Mouse (Mus musculus): ENCODE results near the gene Myh7. TPM values are rescaled to one million over a fixed set of nuclear protein-coding genes. Genes with fewer than 3 reads are reported as not detected.

The Myh7 gene
- polyA plus RNA-seq, 1 experiment from 2014 or later = 7.6 TPM

GRCm38 (mm10) chr14:54936831-54937160 lies 57.6 kb downstream of the Myh7 start:
- Histone ChIP-seq H3K4me1 (replicated peaks) (peaks cover 25% of the 10 kb centered on the region), H3K4me3 (0 out of 2 replicates have a peak overlapping the region, but pooled peaks have one; percentile 12), H3K9ac (peak overlapping the region; percentile 58), H3K27ac (replicated peaks) (peak overlapping the region; percentile 74), H3K36me3 (no peaks in the 10 kb centered on the region), H3K9me3 (no peaks in the 10 kb centered on the region), H3K27me3 (no peaks in the 10 kb centered on the region), H3K4me2 (peak overlapping the region; percentile 32)
- no peak for ATAC-seq (ENCODE audit: low read depth)
- 69% methylated on average over 6 of the region's 6 CpGs for WGBS

DNA sequence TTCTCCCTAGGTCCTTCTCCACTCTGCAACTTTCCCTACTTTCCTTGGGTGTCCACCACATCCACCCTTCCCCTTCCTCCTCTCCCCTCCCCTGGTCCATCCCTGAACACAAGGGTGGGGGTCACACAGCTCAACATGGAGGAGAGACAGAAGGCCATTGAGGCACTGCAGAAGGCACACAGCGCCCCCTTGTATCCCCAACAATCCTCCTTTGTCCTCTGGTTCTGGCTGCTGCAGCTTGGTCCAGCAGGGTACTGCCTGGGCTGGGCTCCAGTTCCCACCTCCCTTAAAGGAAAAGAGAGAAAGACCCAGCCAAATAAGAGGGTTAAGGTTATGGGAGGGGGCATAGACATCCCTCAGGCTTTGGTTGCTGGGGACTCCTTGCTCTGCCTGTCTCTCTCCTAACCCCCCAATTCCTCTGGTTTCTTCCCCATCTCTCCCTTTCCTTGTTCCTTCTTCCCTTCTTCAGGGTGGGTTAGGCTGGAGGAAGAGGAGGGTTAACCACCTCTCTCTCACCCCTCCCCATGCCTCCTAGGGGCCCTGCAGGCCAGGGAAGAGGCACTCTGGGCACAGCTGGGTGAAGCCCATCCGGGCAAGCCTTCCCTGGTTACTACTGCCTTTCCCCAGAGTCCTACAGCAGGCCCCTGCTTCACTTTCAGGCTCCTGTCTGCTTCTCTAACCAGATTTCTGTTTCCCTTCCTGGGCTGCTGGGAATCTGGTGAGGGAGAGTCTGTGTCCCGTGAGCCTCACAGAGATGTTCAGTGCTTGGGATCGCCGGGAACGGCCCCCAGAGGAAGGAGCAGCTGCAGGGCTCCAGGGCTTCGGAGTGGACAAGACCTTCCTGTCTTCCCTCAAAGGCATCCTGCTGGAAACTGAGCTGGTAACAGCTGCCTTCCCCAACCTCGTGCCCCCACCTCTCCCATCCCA lies 58.3 kb downstream of the Myh7 start, which contains the start of gene Cmtm5:
TSS of gene Cmtm5 (plus strand) at position 358 of the 927 bp plus-strand sequence.
- Histone ChIP-seq H3K9me3 (no peaks in the 10 kb centered on the region), H3K4me3 (0 out of 2 replicates have a peak within 1 kb of the TSS, but pooled peaks have one; percentile 12), H3K9ac (peak within 1 kb of the TSS; percentile 58), H3K27me3 (no peaks in the 10 kb centered on the region), H3K4me2 (peak within 1 kb of the TSS; percentile 32), H3K27ac (replicated peaks) (peak within 1 kb of the TSS; percentile 74), H3K36me3 (no peaks in the 10 kb centered on the region), H3K4me1 (replicated peaks) (peaks cover 25% of the 10 kb centered on the region)
- WGBS = 32% methylated on average over 8 of the region's 8 CpGs
- ATAC-seq (ENCODE audit: low read depth) = peak; percentile 58

GRCm38 (mm10) chr14:54932645-54933150 lies 61.7 kb downstream of the Myh7 start, which contains the start of gene Il25:
Gene Il25 (plus strand): TSS chr14:54932695.
- Histone ChIP-seq H3K27me3 (peaks cover 3% of the 10 kb centered on the region), H3K4me2 (peak within 1 kb of the TSS; percentile 22), H3K27ac (replicated peaks) (0 out of 2 replicates have a peak within 1 kb of the TSS, but pooled peaks have one; percentile 42), H3K4me3 (0 out of 2 replicates have a peak within 1 kb of the TSS, but pooled peaks have one; percentile 10), H3K36me3 (no peaks in the 10 kb centered on the region), H3K9me3 (no peaks in the 10 kb centered on the region), H3K4me1 (replicated peaks) (peaks cover 34% of the 10 kb centered on the region), H3K9ac (no peak within 1 kb of the TSS)
- 25% methylated on average over 6 of the region's 6 CpGs for WGBS
- ATAC-seq (ENCODE audit: low read depth) = no peak

GRCm38 (mm10) chr14:54930431-54930830 lies 64.0 kb downstream of the Myh7 start:
- H3K27me3 ChIP-seq = peaks cover 3% of the 10 kb centered on the region
- peaks cover 39% of the 10 kb centered on the region for H3K4me1 ChIP-seq (replicated peaks)
- H3K9ac ChIP-seq = no peak overlapping the region
- no peak overlapping the region for H3K27ac ChIP-seq (replicated peaks)
- 14% methylated on average over 2 of the region's 2 CpGs for WGBS
- H3K4me3 ChIP-seq = no peak overlapping the region
- no peak for ATAC-seq (ENCODE audit: low read depth)
- H3K4me2 ChIP-seq = no peak overlapping the region
- no peaks in the 10 kb centered on the region for H3K36me3 ChIP-seq
- no peaks in the 10 kb centered on the region for H3K9me3 ChIP-seq

DNA sequence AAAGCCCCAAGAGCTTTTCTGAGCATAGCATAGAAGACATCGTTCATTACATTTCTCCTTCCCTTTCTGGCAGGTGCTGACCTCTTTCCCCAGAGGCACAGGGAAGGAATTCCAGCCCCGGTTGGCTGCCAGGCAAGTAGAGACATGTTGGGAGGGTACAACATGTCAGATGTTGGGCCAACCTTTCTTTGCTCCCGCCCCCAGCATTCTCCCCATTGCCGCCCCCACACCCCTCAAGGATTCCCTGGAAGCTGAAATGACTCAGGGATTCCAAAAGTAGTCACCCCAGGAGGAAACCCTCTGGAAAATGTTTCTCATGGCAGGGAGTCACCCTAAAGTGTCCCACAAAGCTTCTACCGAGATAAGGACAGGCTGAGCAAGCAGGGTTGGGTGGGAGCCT lies 64.6 kb downstream of the Myh7 start:
- ATAC-seq (ENCODE audit: low read depth) = no peak
- Histone ChIP-seq H3K4me3 (no peak overlapping the region), H3K27me3 (peaks cover 3% of the 10 kb centered on the region), H3K27ac (replicated peaks) (no peak overlapping the region), H3K9ac (no peak overlapping the region), H3K4me2 (no peak overlapping the region), H3K4me1 (replicated peaks) (peaks cover 43% of the 10 kb centered on the region), H3K36me3 (no peaks in the 10 kb centered on the region), H3K9me3 (no peaks in the 10 kb centered on the region)
- WGBS = 73% methylated on average over 5 of the region's 5 CpGs

DNA sequence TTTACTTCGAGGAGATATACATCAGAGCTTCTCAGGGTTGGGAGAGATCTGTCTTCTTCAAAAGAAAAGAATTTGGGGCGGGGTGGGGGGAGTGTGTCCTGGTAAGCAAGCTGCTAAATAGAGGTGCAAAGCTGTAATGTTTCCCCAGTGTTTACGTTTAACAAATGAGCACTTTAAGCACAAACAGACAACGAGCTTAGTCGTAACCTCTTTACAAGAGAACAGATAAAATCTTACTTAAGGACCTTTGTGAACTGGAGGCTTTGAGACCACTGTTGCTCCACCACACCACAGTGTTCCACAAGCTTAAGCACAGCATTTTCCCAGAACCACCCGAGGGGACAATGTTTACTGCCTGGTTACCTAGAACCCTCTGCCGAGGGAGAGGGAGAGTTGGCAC lies 67.1 kb downstream of the Myh7 start:
- Histone ChIP-seq H3K36me3 (no peaks in the 10 kb centered on the region), H3K27me3 (peaks cover 3% of the 10 kb centered on the region), H3K27ac (replicated peaks) (peak overlapping the region; percentile 95), H3K4me3 (peak overlapping the region; percentile 56), H3K4me1 (replicated peaks) (peaks cover 48% of the 10 kb centered on the region), H3K4me2 (peak overlapping the region; percentile 94), H3K9ac (peak overlapping the region; percentile 87), H3K9me3 (no peaks in the 10 kb centered on the region)
- WGBS = 12% methylated on average over 7 of the region's 7 CpGs
- ATAC-seq (ENCODE audit: low read depth) = no peak

DNA sequence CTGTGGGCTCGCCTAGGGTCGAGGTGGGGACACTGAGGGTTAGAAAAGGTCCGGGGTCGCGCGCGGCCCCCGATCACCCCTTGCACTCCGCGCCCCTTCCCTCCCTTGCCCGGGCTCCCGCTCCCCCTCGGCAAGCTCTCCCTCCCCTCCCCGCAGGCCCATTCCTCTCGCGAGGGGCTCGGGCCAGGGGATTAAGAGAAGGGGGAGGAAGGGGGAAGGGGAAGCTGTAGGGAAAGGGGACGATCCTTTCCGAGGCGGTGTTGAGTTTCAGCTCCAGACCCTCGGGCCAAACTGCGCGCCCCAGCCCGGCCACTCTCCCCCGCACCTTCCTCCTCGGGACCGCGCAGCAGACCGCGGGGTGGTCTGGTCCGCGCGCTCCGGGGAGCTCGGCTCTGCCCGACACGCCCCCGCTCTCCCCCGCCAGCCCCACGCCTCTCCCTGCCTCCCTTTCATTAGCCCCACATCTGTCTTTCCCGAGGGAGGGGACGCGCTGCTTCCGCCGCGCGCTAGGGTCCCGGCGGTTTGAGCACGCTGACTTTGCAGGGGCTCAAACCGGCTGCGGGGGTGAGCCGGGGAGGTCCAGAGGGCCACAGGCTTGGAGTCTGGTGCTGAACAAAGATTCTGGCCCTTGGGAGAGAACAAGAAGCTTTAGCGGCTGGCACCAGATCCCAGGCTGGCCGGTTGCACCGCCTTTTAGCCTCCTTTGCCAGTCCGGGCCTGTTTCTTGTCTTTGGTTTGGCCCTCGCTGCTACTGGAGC lies 67.8 kb downstream of the Myh7 start:
- Histone ChIP-seq H3K36me3 (0 out of 2 replicates have a peak, but pooled peaks cover 7% of the 10 kb centered on the region), H3K4me2 (peak overlapping the region; percentile 94), H3K4me1 (replicated peaks) (peaks cover 48% of the 10 kb centered on the region), H3K27ac (replicated peaks) (peak overlapping the region; percentile 95), H3K9me3 (0 out of 2 replicates have a peak, but pooled peaks cover 1% of the 10 kb centered on the region), H3K27me3 (peaks cover 3% of the 10 kb centered on the region), H3K9ac (peak overlapping the region; percentile 87), H3K4me3 (peak overlapping the region; percentile 56)
- WGBS = under 1% methylated on average over 51 of the region's 58 CpGs
- ATAC-seq (ENCODE audit: low read depth) = peak; percentile 70

DNA sequence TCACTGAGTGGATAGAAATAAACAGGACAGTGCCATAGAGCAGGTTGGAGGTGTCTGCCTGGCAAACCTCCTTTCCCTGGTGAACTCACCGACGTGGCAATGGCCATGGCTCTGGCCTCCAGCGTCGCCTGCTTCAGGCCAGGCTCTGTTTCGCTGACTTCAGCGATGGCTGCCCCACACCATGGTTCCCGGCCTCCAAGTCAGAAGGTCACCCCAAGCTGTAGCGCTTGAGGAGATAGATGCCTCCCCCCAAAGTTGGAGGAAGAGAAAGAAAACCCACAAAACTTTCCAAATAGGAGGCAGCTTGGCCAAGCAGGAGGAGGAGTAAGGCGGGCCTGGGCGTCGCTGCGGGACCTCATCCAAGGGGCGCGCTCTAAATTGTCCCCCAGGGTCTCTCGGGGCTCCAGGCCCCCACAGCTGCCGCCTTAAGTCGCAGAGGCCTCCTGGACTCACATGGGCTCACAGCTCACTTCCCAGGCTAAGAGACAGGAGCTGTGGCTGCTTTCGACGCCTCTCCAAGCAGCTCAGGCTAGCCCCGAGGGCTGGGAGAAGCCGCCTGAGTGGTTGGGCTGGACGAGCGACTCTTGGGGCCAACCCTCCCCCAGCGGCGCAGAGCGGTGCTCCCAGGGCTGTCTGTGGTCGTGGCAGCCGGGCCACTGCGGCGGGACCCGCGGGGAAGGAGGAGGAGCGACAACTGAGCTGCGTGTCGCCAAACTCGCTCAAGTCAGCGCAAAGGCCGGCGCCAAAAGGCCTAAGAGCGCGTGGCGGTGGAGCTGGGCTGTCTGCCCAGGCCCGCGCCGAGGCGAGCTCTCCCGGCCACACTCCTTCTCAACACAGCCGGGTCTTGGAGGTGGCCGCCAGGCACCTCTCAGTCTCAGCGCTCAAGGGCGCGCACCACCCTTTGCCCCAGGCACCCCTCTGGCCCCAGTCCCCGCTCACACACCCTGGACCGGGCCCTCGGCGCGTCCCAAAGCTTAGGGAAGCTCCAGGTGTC lies 68.8 kb downstream of the Myh7 start, which contains the start of gene Efs:
TSS of gene Efs (minus strand) at position 778 of the 994 bp plus-strand sequence.
- H3K36me3 ChIP-seq = peaks cover 16% of the 10 kb centered on the region
- 2% methylated on average over 49 of the region's 57 CpGs for WGBS
- ATAC-seq (ENCODE audit: low read depth) = peak; percentile 67
- H3K27me3 ChIP-seq = peaks cover 3% of the 10 kb centered on the region
- H3K4me3 ChIP-seq = peak within 1 kb of the TSS; percentile 56
- peak within 1 kb of the TSS; percentile 95 for H3K27ac ChIP-seq (replicated peaks)
- peak within 1 kb of the TSS; percentile 94 for H3K4me2 ChIP-seq
- H3K4me1 ChIP-seq (replicated peaks) = peaks cover 47% of the 10 kb centered on the region
- peak within 1 kb of the TSS; percentile 87 for H3K9ac ChIP-seq
- H3K9me3 ChIP-seq = peaks cover 10% of the 10 kb centered on the region; the same call in 1 of the 2 replicates

DNA sequence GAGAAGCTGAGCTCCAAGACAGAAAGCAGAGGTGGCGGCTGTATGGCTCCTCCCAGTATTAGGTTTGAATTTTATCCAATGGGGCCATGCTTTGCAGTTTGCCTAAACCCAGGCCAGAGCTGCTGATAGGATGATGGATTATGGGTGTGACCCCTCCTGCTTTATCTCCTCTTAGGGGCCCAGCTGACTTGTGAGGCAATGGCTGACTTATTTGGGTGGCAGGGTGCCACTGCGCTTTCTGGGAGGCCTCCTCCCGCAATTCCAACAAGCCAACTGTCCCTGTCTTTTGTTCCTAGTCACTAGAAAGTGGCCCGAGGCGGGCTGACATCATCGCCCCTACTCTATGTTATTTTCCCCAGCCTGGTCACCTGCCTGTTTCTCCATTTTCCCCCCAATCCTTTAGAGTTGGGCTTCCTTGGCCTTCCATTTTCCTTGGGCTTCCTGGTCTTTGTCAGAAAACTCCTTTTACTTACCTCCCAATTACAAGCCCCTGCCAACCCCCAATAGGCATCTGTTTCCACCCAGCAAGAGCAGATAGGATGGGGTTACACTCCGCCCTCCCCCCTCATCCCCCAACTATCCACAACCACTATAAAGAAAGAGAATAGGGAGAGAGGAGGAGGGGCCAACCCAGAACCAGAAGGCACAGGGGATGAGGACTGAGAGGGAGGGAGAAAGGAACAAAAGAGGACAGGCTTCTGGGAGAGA lies 69.6 kb downstream of the Myh7 start:
- Histone ChIP-seq H3K27ac (replicated peaks) (peak overlapping the region; percentile 95), H3K4me1 (replicated peaks) (peaks cover 39% of the 10 kb centered on the region), H3K27me3 (peaks cover 3% of the 10 kb centered on the region), H3K4me2 (peak overlapping the region; percentile 94), H3K9me3 (peaks cover 12% of the 10 kb centered on the region; the same call in 1 of the 2 replicates), H3K9ac (peak overlapping the region; percentile 87), H3K36me3 (peaks cover 24% of the 10 kb centered on the region), H3K4me3 (peak overlapping the region; percentile 56)
- WGBS = 11% methylated on average over 7 of the region's 7 CpGs
- ATAC-seq (ENCODE audit: low read depth) = peak; percentile 29

All from neural tube, embryonic 13.5 days (tissue).